Mouse (Mus musculus) kidney, adult 9 months (tissue): ENCODE measurements at regions not wholly inside any gene's neighbourhood (a gene's known extent, or its start where the extent isn't known, plus 50 kb on each side); places are given as distances from the start of the nearest gene placed in this dataset.

Experiments used
- DNase-seq: peaks from one replicate; pipeline ENCODE4 v3.0.0; 2022

DNA sequence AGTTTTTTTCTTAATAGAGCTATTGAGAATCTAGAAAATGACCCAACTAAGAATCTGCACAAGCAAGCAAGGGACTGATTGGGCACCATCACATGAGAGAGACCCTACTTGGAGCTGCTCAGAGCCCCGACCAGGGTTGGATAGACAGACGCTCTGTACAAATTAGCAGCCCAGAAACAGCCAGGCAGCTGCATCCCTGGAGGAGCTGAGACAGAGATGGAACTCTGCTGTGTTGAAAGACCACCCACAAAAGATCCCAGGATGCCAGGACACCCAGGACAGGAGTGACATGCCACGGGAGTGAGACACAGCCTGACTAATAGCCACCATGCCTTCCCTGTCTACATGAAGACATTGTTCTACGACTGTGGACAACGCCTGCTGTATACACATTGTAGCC lies 147.9 kb downstream of the Gm826 start:
- no peak for DNase-seq

DNA sequence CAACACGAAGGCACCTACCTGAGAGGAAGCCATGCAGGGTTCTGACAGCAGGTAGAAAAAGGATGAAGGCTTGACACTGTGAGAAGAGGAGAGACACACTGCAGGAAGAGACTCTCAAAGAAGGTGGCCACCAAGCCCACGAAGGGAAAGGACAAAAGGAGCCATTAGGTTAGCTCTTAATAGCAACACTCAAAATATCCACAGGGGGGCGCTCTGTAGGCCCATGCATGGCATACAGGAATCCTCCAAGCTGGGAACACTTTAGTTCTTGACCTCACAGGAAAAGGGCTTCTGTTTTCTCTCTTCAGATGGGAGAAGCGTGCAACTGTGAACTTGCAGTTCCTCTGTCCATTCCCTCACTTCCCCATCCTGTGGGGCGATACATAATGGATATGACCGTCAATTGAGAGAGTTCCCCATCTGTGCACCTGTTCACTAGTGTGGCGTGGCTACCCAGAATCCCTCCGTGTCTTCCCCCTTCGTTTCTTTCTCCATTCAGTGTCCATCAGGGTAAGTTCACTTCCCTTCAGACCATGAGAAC lies 162.9 kb downstream of the Gm826 start:
- DNase-seq = peak; percentile 40

DNA sequence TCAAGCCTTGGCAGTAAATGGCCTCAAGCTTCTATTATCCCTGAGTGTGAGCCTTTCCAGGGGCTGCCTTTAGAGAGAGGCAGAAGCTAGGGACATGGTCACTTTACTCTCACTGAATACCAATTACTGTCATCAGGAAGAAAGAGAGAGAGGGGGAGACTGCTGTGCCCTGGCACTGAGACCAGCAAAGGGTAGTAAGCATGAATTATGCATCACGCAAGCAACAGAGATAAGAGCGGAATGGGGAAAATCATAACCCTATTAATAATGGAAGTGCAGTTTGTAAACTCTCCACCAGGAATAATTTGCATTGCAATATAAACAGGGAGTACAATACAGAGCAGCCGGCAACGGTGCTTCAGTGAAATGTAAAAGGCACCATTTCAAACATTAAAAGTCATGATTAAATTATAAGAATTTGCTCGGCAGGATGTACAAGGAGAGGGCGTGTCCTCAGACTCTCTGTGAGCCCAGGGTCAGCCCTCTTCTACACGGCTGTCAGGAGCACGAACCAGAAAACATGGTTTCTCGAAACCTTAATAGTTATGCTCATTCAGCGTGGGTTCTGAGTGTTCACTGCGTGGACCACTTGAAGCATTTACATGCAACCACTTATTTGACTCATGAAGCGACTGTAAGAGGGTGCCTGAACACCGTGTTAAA lies 175.2 kb downstream of the Gm826 start:
- no peak for DNase-seq

DNA sequence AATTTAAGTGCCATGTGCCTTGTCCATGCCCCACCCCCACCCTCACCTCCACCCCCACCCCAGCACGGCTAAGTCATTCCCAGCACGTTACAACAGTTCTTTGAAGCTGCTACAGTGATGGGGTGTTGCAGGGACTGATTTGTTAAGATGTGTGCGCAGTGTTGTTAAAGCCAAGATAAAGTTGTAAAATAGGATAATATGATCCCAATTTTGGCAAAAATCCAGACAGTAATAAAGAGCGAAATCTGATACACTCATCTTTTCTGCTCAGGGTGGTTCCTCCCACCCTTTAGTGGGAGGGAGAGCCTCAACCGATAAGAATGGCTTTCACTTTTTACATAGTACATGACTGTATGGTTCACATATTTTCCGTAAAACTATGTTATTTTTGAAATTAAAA lies 180.2 kb downstream of the Gm826 start:
- DNase-seq = no peak

DNA sequence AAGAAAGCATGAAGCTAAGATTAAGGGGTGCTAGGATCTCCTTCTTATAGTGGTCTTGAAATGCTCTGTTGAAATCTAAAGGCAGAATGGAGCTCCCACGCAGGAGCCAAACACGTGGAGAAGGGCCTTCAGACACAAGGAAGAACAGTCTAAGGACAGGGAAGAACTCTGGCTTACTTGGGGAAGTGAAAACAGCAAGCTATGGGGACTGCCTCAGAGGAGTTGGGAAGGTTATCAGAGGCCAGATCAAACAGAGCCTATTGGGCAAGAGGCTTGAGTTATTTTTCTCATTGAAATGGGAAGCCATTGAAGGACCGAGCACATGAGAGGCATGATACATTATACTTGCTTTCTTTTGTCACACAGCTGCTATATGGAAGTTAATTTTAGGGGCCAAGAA lies 181.9 kb downstream of the Gm826 start:
- DNase-seq = no peak

DNA sequence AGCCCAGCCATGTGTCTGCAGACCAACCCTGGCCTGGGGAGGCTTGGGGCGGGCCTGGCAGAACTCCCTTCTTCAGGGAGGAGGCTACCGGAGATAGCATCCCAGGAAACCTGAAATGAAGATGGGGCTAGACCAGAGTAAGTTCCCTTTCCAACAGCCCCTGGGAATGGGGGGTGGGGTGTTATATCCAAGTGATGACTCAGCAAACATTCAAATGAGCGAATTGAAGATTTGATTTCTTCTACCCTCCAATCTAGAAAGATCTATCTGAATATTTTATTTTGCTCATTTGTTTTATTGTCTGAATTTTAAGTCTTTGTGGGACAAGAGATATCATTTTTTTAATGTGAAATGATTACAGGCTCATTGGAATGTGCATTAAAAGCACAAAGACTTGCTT lies 185.0 kb downstream of the Gm826 start:
- no peak for DNase-seq

DNA sequence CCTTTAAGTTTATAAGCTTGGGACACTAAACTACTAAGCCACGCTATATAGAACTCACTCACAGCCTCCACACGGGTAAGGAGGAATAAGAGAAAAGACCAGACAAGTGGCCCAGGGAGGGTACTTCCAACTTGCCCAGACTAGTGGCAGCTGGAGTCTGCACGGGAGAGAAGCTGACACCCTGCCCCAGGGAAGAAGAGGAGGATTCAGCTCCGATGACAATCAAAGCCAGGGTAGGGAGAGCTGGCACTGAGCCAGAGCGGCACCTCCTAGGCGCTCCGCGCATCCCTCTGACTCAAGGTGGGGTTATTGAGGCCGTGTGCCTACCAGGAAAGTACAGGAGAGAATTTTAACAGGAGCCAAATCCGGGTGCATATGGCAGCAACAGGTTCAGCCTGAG lies 185.4 kb downstream of the Gm826 start:
- no peak for DNase-seq

DNA sequence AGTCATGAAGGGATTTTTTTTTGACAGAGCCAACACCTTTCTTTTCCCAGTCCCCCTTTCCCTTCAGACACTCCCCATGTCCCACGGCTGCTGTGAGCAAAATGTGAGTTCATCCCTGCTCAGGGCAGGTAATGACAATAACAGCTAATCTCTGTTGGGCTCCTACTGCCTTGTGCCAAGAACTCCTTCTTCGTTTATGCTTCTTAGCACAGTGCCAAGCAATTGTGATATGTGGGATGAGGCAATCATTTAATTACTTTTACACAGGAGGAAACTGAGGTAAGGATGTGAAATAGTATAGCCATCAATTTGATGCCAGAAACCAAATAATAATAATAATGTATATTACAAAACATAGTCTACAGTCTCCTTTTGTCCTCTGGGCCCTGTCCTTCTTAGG lies 185.9 kb downstream of the Gm826 start:
- DNase-seq = no peak

DNA sequence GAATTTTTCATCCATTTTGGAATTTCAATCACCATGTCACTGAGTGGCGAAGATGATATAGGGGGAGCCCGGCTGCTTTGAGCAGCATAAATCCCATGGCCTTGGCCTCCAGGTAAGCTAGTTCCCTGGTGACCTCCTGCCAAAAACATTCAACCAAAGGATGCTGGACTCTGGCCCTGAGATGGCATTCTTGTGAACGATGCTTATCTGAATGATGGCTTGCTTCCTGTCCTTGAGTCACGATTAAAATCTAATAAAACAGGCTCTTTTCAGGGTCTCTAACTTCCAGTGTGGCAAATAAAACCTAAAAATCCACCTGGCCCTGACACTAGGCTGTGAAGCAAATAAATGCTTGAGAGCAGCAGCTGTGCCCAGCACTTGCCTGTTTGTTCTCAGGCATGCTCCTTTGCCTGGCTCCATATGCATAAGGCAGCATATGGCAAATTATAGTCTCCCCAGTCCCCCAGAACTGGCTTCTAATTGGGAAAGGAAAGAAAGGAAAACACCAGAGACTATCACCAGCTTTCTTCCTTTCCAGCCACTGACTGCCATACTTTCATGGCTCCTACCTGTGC lies 193.7 kb downstream of the Gm826 start:
- no peak for DNase-seq

DNA sequence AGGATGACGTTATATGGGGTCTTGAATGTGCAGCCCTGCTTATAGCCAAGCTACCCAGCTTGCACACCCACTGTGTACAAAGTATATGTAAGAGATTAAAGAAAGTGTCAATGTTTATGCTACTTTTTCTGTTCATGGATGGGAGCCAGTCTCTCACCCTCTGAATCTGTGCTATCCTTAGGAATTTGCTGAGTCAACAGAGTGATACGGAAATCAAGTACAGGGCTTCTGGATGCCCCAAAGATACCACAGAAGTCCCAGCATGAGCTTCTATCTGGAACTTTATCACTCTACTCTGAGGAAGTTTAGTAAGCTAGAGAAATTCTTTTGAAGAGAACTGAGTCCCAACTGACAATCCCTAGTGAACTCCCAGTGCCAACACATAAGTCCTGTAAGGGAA lies 195.9 kb downstream of the Gm826 start:
- no peak for DNase-seq

DNA sequence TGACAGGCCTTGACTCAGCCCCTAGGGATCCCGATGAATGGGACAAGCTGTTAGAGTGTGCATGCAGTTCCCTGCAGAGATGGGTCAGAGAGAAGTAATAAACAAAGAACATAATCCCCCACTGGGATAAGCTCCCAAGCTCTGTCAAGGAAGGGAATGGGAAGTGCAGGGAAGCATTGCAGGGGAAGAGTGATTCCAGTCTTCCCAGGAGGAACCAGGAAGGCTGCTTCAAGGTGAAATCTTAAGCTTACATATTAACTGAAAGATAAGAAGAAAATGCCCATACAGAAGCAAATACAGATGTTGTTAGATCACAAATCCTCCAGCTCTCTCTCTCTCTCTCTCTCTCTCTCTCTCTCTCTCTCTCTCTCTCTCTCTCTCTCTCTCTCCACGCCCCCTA lies 202.2 kb downstream of the Gm826 start:
- DNase-seq = no peak

DNA sequence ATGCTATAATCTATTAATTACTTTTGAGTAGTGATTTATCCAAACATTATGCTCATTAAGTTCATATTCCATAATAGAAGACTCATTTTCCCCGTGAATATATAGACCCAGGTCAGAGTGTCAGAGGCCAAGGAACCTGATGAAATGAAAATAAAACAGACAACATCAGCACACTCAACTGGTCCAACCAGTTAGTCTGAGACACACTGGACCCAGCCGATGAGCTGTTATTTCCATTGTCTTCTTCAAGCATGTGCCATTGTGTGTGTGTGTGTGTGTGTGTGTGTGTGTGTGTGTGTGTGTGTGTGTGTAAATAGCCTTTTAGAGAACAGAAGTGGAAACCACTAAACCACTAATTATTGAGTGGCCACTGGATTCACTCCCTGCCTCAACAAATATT lies 202.6 kb downstream of the Gm826 start:
- DNase-seq = no peak

DNA sequence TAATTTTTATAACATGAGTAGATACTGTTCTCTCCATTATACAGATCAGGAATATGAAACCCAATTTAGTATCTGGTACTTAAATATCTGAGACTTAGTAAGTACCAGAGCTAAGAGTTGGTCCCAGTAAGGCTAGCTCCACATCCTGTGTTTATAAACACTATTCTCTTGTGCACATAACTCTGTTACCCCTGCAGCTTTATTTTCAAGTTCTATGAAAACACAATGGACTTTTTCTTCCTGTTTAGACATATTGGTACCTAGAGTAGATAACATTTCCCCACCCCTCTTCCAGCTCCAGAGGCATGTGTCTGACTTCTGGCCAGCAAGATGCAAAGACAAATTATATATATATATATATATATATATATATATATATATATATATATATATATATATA lies 216.8 kb downstream of the Gm826 start:
- DNase-seq = no peak

DNA sequence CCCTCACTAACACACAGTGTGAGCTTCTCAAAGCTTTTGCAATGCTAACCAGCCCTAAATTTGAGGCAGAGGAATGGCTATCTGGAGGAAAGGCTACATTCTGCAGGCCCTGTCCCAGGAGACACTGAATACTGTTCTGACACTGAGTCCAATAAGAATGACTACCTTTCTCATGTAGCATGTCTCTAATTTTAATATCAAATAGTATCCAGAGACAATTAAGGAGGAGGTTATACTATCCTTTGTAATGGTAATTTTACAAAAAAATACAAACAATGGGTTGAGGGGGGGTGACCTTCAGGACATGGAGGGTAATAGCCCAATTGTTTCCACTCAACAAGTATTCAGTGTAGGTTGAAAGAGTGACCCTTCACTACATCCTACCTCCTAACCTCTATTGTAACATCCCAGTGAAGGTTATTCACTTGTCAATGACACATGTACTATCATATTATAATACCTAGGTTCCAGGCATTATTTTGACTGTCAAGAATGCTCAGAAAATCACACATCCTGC lies 222.7 kb downstream of the Gm826 start:
- no peak for DNase-seq

DNA sequence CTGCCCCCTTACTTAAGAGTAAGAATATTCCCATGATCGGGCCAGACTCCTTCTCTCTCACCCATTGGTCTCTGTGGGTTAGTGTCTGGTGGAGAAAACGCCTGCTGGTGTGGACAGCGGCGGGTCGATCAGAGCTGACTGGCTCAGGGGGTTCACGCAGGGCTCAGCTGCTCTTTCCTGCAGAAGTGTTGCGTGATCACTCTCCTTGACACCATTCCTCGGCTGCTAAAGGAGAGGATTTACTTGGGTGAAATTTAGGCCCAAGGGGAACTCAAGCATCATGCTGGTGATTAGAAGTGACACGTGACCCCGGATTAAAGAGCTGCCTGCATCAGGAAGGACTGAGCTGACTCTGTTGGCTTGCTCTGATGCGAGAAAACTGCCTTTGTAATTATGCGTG lies 240.9 kb downstream of the Gm826 start:
- no peak for DNase-seq

DNA sequence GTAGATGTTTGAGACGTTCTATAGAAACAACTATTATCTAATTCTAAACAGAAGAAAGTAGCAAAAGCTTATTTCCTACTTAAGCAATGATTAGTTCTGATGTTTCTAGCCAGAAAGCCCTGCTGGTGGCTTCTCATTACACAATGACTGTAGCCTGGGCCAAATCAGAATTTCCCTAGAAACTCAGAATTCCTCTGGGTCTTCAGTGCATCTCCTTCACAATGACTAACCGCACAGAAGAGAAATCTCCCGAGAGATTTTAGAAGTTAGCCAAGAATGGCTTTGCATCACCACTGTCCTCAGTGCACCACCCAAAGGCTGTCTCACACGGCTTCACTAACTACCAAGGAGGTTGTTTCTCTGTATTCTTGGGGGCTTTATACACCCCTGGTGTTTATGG lies 248.0 kb downstream of the Gm826 start:
- DNase-seq = no peak

DNA sequence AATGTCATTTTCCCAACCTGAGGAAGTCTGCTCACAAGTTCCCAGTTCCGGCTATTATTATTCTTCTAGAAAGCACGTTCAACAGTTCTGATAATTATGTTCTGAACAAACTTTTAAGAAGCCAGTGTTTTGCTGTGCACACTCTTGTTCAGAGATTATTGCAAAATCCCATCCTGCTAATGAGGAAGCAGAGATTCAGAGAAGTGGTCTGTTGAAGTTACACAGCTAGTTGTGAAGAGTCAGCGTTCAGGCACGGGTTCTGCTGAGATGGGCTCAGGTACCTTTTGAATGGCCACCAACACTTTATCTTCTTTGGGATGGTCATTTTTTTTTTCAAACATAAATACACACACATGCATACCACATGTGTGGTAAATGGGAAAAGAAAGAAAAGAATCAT lies 250.3 kb downstream of the Gm826 start:
- DNase-seq = no peak

DNA sequence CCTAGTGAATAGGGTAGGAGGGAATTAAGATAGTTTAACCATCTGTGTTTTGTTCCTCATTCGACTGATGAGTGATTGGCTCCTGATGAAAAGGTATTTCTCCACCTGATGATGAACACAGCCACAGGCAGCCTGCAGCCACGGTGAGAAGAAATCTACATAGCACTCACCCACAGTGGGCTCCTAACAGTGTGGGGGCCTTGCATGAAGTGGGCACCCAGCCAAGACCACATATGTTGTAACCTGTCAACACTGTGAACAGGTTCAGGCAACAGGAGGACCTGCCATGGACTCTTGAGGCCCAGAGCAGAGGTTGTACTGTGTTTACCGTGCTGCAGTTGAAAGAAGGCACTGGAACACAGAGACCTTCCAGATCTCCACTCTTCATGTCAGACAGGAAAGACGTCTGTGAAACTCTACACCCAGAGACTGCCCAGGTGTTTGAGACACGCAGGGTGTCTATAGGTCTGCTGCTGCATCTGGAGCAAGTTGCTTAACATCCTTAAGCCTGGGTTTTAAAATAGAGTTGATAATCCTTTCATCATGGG lies 251.8 kb downstream of the Gm826 start:
- DNase-seq = no peak

DNA sequence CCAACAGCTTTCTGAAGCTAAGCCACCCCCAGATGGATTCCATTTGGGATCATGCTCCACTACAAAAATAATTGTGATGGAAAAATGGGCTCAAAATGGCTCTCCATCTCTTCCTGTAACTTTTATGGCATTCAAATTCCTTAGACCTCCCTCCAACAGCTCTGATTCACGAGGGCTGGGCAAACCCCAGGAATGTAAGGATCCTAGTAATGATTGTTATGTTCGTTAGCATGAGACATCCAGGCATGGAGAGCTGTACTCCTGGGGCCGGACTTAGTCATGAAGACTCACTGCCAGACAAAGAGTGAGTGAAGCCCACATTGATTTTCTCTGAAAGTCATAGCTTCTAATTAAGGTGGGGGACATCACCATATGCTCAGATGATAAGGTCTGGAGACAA lies 258.3 kb downstream of the Gm826 start:
- no peak for DNase-seq

DNA sequence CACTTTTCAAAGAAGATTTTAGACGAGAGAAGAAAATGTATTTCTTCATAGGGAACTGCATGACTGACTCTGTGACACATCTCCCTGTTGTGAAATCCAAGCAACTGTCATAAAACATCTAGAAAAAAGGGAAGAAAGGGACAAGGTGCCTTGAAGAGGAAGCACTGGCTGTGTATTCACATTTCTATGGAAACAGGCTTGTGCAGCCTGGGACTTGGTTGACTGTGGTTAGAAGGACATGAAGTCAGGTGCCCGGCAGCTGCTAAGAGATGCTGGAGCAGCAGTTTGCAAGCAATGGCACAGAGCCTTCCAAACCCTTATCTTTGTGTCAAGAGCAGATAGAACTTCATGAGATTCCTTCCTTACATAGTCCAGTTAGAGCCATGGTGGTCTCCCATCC lies 263.5 kb downstream of the Gm826 start:
- no peak for DNase-seq

DNA sequence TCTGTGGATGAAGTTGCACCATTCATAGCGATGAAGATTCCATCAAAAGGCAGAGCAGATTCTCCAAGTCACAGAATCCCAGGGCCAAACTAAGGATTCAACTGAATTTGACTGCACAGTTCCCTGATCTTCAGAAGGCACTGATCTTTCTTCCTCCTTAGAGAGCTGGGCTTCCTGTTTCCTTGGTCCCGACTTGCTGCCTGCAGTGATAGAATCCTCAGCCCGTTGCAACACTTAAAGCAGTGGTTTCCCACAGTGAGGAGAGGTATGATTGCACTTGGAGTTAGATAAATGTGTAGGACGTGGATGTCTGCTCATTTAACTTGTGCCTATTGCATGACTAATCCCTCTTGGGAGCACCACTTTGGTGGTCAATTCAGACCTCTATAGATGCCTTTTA lies 265.2 kb downstream of the Gm826 start:
- DNase-seq = no peak

DNA sequence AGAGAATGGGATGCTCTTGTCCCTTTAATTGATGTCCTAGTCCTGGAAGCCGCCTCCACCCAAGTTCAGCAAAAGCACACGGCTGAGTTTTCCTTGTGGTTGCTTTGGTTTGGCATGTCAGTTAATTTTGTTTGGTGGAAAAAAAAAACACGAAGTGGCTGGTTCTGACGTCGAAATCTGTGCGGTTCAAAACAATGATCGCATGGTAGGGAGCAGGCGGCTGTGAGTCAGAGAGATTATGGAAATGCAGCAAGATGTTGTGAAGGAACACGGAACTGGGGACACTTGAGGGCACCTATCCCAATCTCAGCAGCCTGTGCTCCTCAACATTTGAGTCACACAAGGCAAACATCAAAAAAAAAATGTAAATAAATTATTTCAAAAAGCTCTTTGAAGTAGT lies 266.1 kb downstream of the Gm826 start:
- DNase-seq = no peak

DNA sequence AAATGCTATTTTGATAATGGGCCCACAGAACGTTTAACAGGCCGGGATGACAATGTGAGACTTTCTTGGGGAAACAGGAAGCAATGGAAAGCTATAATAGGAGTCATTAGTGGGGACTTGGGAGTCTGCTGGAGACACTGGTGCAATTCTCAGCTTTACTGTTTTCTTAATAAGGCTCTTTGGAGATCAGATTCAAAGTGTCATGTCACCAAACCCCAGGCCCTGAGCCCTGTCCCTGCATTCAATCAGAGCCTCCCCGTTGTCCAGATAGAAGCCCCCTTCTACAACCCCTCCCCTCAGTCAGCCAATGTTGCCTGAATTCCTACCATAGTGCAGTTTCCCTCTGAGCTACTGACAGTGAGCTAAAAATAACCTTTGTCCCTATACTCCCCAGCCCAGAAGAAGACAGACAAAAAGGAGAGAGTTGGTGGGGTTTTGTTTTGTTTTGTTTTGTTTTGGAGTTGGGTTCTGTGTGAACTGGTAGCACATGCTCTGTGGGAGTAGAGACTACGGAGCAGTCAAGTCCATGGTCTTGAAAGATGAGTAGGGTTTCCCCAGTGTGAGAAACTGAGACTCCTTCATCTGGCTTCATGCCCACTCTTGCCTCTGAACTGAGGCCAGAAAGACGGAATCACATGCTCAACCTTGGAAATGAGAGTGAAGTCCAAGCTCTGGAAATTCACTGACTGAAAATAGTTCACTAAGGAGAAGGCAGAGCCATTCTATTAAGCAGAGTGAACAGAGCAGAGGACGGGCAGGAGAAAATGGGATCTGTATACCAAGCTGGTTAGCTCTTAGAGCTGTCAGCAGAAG lies 267.3 kb downstream of the Gm826 start:
- DNase-seq = peak; percentile 89
